Mouse (Mus musculus): ENCODE results near the gene Hsp90ab1.

The Hsp90ab1 gene

DNA sequence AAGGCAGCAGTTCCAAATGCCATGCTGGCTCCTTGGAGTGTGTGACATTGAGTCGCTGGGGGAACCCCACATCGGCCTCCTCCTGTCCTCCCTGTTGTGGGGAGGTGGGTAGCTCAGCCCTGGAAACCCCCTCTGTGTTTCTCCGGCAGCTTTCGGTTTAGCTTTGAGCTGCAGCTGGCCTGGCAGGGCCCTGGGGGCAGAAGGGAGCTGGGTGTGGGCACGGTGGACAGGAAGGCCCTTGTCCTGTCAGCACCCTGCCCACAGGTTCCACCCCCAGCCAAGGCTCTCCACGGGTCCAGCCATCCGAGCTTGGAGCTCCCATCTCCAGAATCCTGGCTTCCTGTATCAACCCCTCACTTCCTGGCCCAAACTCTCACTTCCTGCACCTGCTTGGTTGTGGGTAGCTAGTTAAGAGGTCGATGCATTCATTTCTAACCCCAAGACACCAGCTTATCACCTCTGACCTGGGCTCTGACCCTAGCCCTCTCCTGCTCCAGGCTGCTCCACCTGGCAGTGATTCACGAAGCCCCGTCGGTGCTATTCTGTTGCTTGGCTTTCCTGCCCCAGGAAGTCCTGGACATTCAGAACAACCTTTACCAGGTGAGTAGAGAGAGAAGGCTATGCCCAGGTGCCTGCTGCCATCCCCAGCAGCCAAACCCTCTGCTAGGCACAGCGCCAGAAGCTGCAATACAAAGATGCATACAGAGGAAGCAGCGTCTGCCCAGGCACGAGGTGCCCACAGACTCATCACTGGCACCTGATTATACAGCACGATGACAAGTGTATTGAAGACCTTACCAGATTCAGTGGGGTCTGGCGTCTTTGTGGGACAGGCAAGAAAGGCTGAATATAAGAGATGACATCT, 14.8 kb downstream of the Hsp90ab1 start:
- no peak for DNase-seq (ENCODE audit: low read depth, low spot score)

DNA sequence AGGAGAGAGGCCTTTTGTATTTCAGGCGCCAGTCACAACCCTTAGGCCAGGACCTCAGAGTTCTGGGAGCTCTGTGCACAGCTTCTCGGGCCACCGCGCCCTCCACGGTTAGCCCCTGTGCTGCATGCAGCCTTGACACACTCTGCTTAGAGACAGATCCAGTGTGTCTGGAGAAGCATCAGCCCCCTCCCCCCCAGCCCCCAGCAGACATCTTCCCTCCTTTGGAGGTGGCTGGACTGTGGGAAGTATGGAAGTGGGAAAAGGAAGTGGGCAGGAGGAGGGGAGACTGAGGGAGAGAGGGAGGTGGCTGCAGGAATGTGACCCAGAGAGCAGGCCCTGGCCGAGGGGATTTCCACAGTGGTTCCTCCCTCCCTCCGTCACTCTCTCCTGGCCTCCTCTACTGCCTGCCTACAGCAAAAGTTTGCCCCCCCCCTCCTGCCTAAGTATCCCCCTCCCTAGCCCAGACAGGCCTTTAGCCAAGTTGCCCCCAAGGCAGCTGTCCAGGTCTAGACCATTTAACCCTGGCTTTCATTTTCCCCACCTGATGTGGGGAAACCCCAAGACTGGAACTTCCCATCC, 15.7 kb downstream of the Hsp90ab1 start:
- DNase-seq (ENCODE audit: low read depth, low spot score) = no peak

DNA sequence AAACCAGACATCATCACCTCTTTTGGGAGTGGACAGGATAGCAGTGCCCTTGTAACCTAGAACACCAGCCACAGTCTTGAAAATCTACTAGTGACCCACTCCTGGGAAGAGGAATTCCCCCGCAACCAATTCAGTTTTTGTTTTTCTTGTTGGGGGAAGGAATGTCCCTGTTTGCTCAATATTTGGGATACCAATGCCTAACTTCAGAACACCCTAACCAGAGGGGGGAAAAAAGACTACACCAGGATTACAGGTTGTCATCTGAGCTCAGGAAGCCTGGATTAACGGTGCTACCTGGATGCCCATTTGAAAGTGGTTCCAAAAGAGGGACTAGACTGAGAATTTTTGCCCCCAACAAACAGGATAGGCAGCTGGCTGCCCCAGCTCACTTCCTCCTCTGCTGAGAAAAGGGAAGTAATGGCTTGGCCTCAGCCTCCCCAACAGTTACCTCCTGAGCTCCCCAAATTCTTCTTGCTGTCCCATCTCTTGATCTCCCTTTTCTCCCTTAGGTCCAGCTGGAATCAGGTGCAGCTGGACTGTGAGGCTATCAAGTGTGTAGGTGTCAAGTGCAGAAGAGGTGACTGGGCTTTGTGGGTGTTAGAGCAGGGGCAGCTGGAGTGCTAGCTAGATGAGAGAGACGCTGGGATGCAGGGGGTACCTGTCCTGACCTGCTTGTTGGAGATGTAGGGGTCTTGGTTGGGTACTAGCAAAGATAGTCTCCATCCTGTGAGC, 16.4 kb downstream of the Hsp90ab1 start:
- no peak for DNase-seq (ENCODE audit: low read depth, low spot score)

DNA sequence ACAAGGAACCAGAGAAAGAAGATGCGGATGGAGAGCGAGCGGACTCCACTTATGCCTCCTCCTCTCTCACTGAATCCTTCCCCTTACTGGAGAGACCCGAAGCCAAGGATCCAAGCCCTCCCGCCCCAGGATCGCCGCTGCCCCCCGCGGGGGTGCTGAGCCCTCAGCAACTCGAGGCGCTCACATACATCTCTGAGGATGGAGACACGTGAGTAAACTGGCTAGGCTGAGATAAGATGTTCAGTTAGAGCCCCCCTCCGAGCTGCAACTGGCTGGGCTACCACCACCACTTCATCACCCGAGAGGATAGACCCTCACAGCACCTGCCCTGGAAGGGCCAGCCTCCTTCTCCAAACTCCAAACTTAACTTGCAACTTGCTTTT, 17.0 kb downstream of the Hsp90ab1 start:
- DNase-seq (ENCODE audit: low read depth, low spot score) = no peak

DNA sequence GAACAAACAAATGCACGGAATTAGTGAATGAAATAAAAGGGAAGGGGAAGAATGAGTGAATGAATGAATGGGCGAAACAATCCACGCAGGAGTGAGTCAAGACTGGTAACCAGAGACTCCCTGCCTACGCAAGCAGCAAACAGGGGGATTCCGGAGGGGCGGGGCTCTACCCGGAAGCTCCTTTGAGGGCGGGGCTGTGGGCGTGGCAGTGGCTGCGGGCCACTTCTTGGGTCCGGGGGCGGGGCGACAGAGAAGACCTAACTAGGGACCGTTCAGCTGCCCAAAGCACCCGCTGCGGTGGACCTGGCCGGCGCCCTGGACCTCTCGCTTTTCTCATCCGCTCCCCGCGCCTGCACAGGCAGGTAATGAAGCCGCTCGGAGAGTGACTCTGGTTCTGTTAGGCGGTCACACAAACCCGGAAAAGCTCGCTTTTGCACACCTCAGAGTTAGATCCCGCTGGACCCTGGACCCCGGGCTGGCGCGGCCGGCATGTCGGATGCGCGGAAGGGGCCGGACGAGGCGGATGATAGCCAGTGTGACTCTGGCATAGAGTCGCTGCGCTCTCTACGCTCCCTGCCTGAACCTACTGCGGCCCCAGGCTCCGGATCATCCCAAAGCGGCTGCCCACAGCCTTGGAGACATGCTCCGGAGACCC, 17.5 kb downstream of the Hsp90ab1 start, which contains the start of gene Nfkbie:
TSS of gene Nfkbie (plus strand) at position 252 of the 655 bp plus-strand sequence.
- DNase-seq (ENCODE audit: low read depth, low spot score) = no peak

DNA sequence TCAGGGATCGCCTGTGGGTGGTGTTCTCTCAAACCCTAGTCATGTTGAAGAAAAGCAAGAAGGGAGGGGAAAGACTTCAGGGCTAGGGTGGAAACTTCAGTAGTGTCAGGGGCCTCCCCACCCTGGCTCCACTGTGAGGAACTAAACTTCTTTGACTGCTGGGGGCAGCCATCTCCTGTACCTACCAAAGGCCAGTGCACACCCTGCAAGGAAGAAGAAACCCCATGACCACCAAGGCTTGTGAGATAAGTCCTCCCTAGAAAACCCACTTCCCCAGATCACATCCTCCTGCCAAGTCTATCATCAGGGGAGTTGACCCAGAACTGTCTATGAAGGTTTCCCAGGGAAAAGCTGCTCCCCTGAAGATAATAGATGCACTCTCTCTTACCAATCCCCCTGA, 18.7 kb downstream of the Hsp90ab1 start:
- DNase-seq (ENCODE audit: low read depth, low spot score) = no peak

DNA sequence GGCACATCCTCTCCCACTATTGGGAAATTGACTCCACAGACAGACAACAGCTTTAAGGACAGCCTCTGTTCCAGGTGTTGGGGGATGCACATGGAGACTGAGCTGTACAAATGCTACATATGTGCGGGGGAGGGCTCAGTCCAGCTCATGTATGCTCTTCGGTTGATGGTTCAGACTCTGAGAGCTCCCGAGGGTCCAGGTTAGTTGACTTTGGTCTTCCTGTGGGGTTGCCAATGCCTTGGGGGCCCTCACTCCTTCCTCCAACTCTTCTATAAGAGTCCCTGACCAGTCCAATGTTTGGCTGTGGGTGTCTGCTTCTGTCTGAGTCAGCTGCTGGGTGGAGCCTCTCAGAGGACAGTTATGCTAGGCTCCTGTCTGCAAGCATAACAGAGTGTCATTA, 20.0 kb downstream of the Hsp90ab1 start:
- no peak for DNase-seq (ENCODE audit: low read depth, low spot score)

DNA sequence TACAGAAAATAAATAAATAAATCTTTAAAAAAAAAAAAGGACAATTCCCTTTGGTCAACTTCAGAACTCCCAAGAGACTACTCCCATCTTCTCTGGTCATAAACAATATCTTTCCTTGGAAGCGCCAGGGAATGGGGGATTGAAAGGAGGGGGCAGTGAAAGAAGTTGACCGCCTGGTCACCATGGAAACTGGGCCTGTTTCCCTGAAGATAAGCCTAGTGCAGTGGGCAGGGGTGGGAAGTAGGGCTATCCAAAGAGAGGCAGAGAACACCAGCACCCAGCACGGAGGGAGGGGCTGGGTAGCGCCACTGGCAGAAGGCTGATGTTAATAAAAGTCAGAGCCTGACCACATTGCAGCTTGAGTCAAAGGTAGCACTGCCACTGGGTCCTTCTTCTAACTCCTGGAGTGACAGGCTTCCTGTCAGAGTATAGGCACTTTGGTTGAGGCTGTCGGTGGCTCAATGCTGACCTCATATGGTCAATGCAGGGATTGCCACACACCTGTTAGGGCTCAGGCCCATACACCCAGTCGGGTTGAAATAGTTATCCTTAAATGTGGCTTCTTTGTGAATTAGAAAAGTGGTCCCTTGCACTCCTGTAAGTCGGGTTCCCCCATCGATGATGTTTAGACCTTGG, 21.1 kb downstream of the Hsp90ab1 start:
- no peak for DNase-seq (ENCODE audit: low read depth, low spot score)

DNA sequence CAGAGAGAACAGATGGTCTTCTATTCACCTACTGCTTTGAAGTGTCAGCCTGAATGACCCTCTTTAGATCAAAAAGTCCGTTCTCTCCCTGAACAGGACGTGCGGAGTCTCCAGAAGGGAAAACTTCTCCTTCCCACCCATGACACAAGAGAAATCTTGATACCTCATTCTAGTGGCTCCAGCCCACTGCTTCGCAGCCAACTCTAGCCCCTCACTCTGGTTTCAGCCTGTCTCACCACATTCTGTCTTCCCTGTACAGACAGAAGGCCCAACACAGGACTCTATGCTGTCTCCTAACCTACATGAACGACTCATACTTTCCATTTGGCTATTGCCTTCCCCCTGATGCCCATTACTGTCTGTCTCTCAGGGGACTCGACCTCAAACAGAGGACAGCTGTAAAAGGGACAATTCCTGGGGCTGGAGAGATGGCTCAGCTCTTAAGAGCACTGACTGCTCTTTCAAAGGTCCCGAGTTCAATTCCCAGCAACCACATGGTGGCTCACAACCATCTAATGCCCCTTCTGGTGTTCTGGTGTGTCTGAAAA, 21.7 kb downstream of the Hsp90ab1 start:
- no peak for DNase-seq (ENCODE audit: low read depth, low spot score)

DNA sequence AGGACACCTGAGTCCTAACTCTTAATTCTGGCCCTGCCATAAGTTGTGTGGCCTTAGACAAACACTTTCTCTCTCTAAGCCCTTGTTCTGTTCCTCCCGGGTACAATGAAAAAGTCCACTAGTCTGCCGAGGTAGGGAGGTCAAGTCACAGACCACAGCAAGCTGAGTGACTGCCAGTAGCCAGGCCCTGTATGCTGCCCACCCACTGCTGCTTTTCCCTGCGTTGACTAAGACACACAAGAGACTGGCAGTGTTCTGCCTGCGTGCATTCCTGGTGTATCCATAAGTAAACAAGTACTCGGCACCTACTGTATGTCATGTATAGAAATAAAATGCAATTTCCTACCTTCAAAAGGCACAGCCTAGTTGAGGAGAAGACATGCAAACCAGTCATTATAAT, 22.8 kb downstream of the Hsp90ab1 start:
- no peak for DNase-seq (ENCODE audit: low read depth, low spot score)

DNA sequence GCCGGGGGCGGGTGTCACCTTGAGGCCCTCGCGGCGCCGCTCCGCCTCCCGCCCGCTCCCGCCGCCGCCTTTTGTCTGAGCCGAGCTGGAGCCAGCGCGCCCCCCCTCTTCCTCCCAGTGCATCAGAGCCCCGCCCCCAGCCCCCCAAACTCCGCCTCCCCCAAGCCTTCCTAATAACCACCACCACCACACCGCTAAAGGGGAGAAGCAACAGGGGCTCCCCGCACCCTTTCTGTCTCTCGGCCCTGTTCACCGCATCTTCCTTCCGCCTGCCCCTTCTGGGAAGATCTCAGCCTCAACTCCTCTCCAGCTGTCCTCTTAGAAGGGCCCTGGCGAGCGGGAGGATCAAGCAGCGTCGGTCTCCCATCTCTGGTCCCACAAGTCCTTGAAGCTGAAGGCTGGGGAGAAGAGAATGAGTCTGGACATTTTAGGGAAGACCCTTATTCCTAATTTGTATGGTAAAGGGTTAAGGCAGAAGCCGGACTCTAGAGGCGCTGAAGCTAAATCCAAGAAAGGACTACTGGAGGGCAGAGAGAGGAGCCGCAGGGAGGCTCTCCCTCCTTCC, 23.4 kb downstream of the Hsp90ab1 start, which contains the start of gene Tmem151b:
TSS of gene Tmem151b (minus strand) at position 61 of the 565 bp plus-strand sequence.
- DNase-seq (ENCODE audit: low read depth, low spot score) = no peak

DNA sequence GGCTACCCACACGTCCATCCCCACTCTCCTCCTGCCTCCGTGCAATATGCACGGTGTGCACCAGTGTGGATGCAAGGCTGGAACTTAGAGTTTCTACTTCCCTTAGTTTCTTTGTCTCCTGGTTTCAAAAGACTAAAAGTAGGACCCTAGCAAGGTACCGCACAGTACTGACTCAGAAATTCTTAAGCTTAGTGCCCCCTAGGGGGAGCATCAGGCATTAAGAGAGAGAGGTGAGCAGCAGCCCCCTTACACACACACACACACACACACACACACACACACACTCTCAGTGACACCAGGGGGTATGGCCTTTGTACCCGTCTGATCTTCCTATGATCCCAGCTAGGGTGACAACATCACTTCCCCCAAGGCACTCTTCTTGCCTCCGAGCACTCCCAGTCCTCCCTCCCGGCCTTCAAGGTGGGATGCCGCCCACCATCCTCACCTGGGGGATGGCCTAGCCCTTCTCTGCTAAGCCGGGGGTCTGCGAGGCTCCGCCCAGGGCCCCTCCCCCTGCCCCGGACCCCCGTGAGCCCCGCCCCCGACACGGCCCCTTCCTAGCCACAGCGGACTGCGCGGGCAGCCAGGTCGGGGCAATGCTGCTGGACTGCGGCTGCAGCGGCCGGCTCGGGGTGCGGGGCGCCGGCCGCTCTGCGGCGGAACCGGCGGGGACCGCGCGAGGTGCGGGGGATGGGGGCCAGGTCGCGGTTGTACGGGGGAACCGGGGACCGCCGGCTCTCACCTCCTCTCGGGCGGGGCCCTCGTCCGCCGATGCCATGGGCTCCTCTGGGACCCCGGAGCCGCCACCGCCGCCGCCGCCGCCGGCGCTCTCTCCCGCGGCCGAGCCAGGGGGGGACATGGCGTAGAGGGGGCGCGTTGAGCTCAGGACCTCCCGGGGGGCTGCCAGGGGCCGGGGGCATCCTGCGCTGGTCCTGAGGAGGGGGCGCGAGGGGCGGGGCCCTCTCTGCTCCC, 24.2 kb downstream of the Hsp90ab1 start:
- DNase-seq (ENCODE audit: low read depth, low spot score) = no peak

DNA sequence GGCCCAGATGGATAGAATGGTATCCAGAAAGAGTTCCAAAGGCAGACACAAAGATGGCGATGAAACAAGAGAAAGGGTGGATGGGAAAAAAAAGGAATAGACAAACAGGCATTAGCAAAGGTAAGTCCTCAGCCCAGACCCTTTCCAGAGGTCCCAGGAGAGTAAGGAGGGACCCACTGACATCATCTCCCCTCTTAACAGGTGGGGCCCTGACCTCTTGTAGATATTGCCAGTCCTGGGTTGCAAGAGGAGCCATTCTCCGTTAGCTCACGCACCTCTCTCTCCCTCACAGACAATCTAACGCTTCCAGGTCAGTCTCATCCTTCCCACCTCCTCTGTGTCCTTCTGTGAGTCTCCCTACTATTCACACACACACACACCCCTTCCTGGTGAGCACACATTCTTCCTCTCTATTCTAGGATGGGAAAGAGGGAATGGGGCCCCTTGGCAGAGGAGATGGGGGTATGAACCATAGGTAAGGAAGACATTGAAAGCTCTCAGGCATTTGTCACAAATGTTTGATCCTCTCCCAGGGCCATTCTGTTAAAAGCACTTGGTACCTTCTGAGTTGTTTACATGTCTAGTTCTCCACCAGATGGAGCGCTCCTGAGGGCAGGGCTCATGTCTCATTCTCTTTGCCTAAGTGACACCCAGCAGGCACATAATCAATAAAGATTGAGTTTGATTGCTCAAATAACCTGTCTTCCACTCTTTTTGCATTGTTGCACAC, 25.4 kb downstream of the Hsp90ab1 start:
- DNase-seq (ENCODE audit: low read depth, low spot score) = no peak

DNA sequence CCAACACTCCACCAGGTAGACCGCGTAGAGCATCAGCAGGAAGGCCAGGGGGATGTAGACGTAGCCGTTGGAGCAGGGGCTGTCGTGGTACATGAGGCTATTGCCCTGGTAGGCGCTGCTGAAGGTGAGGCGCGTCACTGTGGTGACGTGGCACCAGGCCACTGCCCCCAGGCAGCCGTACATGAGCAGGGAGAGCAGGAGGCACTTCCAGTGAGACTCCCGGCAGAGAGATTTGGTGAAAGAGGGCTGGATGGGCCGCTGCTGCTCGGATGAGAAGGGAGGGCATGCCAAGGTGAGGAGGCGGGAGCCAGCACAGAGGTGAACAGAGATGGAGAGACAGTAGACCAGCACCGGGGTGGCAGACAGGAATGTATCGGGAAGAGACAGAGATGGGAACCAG, 26.1 kb downstream of the Hsp90ab1 start:
- DNase-seq (ENCODE audit: low read depth, low spot score) = no peak

DNA sequence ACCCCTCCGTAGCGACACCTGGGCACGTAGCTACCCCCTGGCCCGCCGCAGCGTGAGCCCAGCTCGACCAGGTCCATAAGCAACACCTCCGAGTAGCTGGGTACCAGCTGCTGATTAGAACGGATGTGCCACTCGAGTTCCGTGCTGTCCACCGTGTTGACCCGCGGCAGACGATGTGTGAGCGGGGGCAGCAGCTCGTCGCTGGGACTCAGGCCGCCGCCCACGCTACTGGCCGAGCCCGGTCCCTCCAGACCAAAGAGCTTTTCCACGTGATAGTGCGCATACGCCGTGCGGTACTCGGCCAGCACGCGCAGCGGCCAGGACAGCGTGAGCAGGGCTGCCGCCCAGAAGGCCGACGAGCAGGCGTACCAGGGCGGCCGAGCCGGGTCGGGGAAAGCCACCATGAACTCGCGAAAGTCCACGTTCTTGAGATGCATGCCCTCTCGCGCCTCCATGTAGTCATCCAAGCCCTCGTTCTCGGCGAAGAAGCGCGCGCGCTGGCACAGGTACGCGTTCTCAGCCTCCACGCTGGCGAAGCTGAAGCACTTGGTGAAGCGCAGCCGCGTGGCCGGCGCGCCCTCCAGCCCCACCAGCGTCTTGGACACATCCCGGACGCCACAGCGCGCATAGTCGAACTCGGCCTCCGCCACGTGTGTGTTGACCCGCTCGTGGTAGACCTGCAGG, 27.7 kb downstream of the Hsp90ab1 start:
- DNase-seq (ENCODE audit: low read depth, low spot score) = no peak

DNA sequence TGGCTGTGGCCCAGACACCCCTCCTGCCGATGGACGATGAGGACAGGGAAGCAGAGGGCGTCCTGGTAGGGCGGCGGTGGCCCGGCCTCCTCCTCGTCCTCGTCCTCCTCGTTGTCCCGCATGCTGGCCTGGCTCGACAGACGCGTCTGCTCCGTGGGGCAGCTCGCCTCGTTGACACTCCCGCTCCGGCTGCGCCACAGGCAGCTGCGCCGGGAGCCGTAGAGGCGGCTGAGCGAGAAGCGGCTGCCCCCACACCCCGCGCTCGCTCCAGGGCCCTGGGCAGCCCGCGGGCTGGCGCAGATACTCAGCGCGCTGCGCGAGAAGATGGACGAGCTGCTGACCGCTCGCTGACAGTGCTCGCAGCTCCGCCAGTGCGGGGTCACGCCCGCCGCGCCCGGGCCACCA, 28.2 kb downstream of the Hsp90ab1 start:
- no peak for DNase-seq (ENCODE audit: low read depth, low spot score)

DNA sequence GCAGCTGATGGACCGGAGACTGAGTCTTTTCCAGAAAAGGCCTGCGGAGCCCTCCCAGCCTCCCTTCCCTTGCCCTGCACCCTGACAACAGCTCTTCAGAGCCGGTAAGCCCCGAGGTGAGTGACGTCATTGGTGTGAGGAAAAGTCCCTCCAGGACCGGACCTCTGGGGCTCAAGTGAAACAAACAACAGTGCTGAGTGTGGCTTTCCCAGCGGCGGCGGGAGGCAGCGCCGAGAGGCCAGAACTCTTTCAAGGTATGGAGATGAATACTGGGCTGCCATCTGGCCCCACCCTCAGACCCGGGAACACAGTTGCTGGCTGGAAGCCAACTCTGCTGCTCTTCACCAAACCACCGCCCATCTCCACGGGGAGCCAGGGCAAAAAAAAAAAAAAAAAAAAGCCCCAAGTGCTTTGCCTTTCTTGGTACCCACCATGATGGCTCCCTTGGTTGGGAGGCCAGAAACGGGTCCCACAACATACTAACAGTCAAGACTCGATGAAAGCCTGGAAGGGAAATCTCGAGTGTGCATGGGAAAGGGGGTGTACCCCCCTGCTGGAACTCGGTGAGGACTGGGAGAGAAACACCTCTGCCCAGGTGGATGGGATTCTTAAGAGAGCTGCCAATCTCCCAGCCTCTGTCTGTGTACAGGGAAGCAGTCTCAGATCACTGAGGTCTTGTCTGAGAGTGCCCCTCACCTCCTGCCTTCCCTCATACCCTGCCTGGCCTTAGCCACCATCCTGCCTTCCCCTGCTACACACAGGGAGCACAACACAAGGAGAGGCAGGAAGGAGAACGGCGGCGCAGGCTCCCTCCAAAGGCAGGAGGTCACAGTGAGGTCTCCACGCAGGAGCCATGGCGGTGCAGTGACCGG, 28.8 kb downstream of the Hsp90ab1 start:
- DNase-seq (ENCODE audit: low read depth, low spot score) = no peak
